Mouse (Mus musculus) bone marrow macrophage, adult 2 months (primary cell): ENCODE measurements around the gene 1500009C09Rik.

Experiments used
- CTCF ChIP-seq: IDR thresholded peaks from 2 replicates; pipeline ENCODE4 v1.5.1; 2012; ENCODE audit warnings: low read depth, mild to moderate bottlenecking, low read length, moderate library complexity
- POLR2A ChIP-seq: IDR thresholded peaks from 2 replicates; pipeline ENCODE4 v1.6.1; 2012; ENCODE audit warnings: mild to moderate bottlenecking, low read depth, low read length, borderline replicate concordance

GRCm38 (mm10) chr15:82259510-82259909, 7.3 kb downstream of the 1500009C09Rik start:
- peak; percentile 99 for TF ChIP-seq CTCF
- TF ChIP-seq POLR2A, result no peak
